Mouse (Mus musculus): Measurements from ENCODE around the gene Gm42791.

DNA sequence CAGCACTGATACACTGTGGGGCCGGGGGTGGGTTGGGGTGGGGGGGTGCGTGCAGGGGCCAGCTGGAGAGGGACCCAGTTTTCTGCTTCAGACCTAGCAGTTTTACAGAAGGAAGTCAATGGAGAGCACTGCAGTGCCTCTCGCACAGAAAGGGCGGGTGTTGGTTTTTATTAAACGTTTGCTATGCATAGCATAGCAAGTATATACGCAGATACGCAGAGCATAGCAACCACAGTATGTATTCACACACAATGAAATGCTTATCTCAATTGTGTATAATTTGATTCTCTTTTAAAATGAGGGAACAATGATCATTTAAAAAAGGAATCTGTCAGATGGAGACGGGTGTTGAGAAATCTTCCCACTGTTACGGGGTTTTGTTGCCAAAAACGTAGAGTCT, 132.1 kb downstream of the Gm42791 start:
- TF ChIP-seq CTCF (conservative IDR thresholded peaks at IDR 0.05; ENCODE audit: insufficient read depth, insufficient read length, low read depth, low read length) (no peak), POLR2A (IDR thresholded peaks at IDR 0.05; ENCODE audit: low read depth, low read length) (no peak)
